Mouse (Mus musculus) spleen, postnatal 10 days (tissue): ENCODE results near the gene Rasal3.

Experiments used
- DNase-seq, 2 experiments: peaks; one replicate each; pipeline ENCODE4 v3.0.0; 2021 to 2022; ENCODE audit warnings: low spot score in 2 of 2

Rasal3 gene

GRCm38 (mm10) chr17:32403417-32403816, at the start of gene Rasal3:
Gene Rasal3 (minus strand): TSS chr17:32403583.
- peak; percentile 25 to 61 for DNase-seq

- DNase-seq = peak; percentile 17 to 63
Observed at GRCm38 (mm10) chr17:32452482-32452881, 49.1 kb upstream of the Rasal3 start, which contains the start of gene Cyp4f39. Gene Cyp4f39 (plus strand): TSS chr17:32452723.

GRCm38 (mm10) chr17:32450844-32451537, 47.6 kb upstream of the Rasal3 start:
- no peak for DNase-seq

- no peak for DNase-seq
Observed at GRCm38 (mm10) chr17:32449042-32449441, 45.7 kb upstream of the Rasal3 start.

- DNase-seq = no peak
Observed at GRCm38 (mm10) chr17:32447195-32447594, 43.8 kb upstream of the Rasal3 start.

- DNase-seq = no peak
Observed at GRCm38 (mm10) chr17:32445016-32445415, 41.6 kb upstream of the Rasal3 start.

GRCm38 (mm10) chr17:32443245-32443644, 39.9 kb upstream of the Rasal3 start:
- DNase-seq = no peak

- DNase-seq = no peak
Observed at GRCm38 (mm10) chr17:32437106-32437505, 33.7 kb upstream of the Rasal3 start.

GRCm38 (mm10) chr17:32435151-32435550, 31.8 kb upstream of the Rasal3 start:
- DNase-seq = no peak

- DNase-seq = no peak
Observed at GRCm38 (mm10) chr17:32434324-32434723, 30.9 kb upstream of the Rasal3 start.

GRCm38 (mm10) chr17:32431972-32432371, 28.6 kb upstream of the Rasal3 start:
- DNase-seq = no peak

GRCm38 (mm10) chr17:32426610-32427009, 23.2 kb upstream of the Rasal3 start:
- DNase-seq = no peak

- peak in 1 of 2 experiments; percentile 48 for DNase-seq
Observed at GRCm38 (mm10) chr17:32424034-32424433, 20.7 kb upstream of the Rasal3 start, which contains the start of gene Pglyrp2. Gene Pglyrp2 (minus strand): TSS chr17:32424167.

- no peak for DNase-seq
Observed at GRCm38 (mm10) chr17:32420781-32421180, 17.4 kb upstream of the Rasal3 start.

- DNase-seq = no peak
Observed at GRCm38 (mm10) chr17:32419989-32420388, 16.6 kb upstream of the Rasal3 start.

GRCm38 (mm10) chr17:32416771-32417170, 13.4 kb upstream of the Rasal3 start:
- no peak for DNase-seq

GRCm38 (mm10) chr17:32415417-32416020, 12.1 kb upstream of the Rasal3 start:
- no peak for DNase-seq

- DNase-seq = no peak
Observed at GRCm38 (mm10) chr17:32411898-32412297, 8.5 kb upstream of the Rasal3 start.

GRCm38 (mm10) chr17:32402779-32403157, 615 bp downstream of the Rasal3 start:
- DNase-seq = peak; percentile 45 to 62

GRCm38 (mm10) chr17:32402011-32402778, 1.2 kb downstream of the Rasal3 start:
- no peak for DNase-seq

GRCm38 (mm10) chr17:32396266-32396665, 7.1 kb downstream of the Rasal3 start:
- no peak for DNase-seq

- DNase-seq = peak in 1 of 2 experiments; percentile 11
Observed at GRCm38 (mm10) chr17:32393944-32394343, 9.4 kb downstream of the Rasal3 start.
